Mouse (Mus musculus) lung, embryonic 14.5 days (tissue): ENCODE measurements at regions not wholly inside any gene's neighbourhood (a gene's known extent, or its start where the extent isn't known, plus 50 kb on each side); places are given as distances from the start of the nearest gene placed in this dataset.

Experiments
- ATAC-seq: fragments of 200-750 bp; cut with Nextera tagmentation; 2 replicates; pipeline ENCODE4 v1.8.0; 2017; ENCODE audit warnings: mild to moderate bottlenecking, moderate TSS enrichment, moderate library complexity; ENCODE audit not compliant: insufficient read depth
- DNase-seq: peaks from one replicate; pipeline ENCODE4 v3.0.0-alpha.2; 2015
- H3K27ac ChIP-seq: fragments of 300-500 bp; sonication (generic); 2 replicates; pipeline ENCODE4 v1.5.1; 2014; ENCODE audit warnings: low read depth, mild to moderate bottlenecking, moderate library complexity
- H3K27me3 ChIP-seq: fragments of 300-500 bp; sonication (generic); 2 replicates; pipeline ENCODE4 v1.6.1; 2014; ENCODE audit warnings: low read length, control low read depth; ENCODE audit not compliant: insufficient read depth
- H3K36me3 ChIP-seq: fragments of 300-500 bp; sonication (generic); 2 replicates; pipeline ENCODE4 v1.6.1; 2014; ENCODE audit warnings: control low read depth; ENCODE audit not compliant: insufficient read depth
- H3K4me1 ChIP-seq: fragments of 300-500 bp; sonication (generic); 2 replicates; pipeline ENCODE4 v1.6.1; 2014; ENCODE audit warnings: antibody characterized with exemption, control low read depth; ENCODE audit not compliant: insufficient read depth
- H3K4me2 ChIP-seq: fragments of 300-500 bp; sonication (generic); 2 replicates; pipeline ENCODE4 v1.6.1; 2014; ENCODE audit warnings: mild to moderate bottlenecking
- H3K4me3 ChIP-seq: fragments of 300-500 bp; sonication (generic); 2 replicates; pipeline ENCODE4 v1.5.1; 2014; ENCODE audit warnings: low read depth, low read length
- H3K9ac ChIP-seq: fragments of 300-500 bp; sonication (generic); 2 replicates; pipeline ENCODE4 v1.6.1; 2014
- H3K9me3 ChIP-seq: fragments of 300-500 bp; sonication (generic); 2 replicates; pipeline ENCODE4 v1.6.1; 2016; ENCODE audit warnings: low read depth, low read length, control low read depth
- CTCF ChIP-seq: IDR thresholded peaks from 2 replicates; pipeline ENCODE4 v1.5.1; 2016; ENCODE audit warnings: antibody characterized with exemption, low read depth
- WGBS: fragments of 180-500 bp; shearing (Covaris S2); extraction: QIAGEN DNeasy Blood & Tissue Kit; methylation state at CpG from one replicate; pipeline ENCODE4 v1.1.7; 2014; 5-methylcytosine and 5-hydroxymethylcytosine counted together

GRCm38 (mm10) chr17:72782775-72783174, 53.5 kb upstream of the Ypel5 start:
- ATAC-seq (no peak), DNase-seq (peak; percentile 11)
- Histone ChIP-seq H3K4me1 (no peaks in the 10 kb centered on the region), H3K27ac (no peak overlapping the region), H3K9me3 (no peaks in the 10 kb centered on the region), H3K27me3 (no peaks in the 10 kb centered on the region), H3K9ac (no peak overlapping the region), H3K4me2 (no peak overlapping the region), H3K4me3 (no peak overlapping the region), H3K36me3 (no peaks in the 10 kb centered on the region)
- WGBS, result 53% methylated on average over 7 of the region's 7 CpGs
- no peak for TF ChIP-seq CTCF

- Histone ChIP-seq H3K36me3 (no peaks in the 10 kb centered on the region), H3K4me2 (no peak overlapping the region), H3K9me3 (no peaks in the 10 kb centered on the region), H3K4me1 (no peaks in the 10 kb centered on the region), H3K27ac (no peak overlapping the region), H3K9ac (no peak overlapping the region), H3K27me3 (no peaks in the 10 kb centered on the region), H3K4me3 (no peak overlapping the region)
- peak; percentile 89 for TF ChIP-seq CTCF
- DNase-seq, result peak; percentile 85
- WGBS, result 18% methylated on average over 6 of the region's 6 CpGs
- no peak for ATAC-seq
These were observed 54.5 kb upstream of the Ypel5 start for GRCm38 (mm10) chr17:72781786-72782185.

- TF ChIP-seq CTCF, result no peak
- ATAC-seq (no peak), DNase-seq (no peak)
- H3K4me1 ChIP-seq, result no peaks in the 10 kb centered on the region
- H3K4me2 ChIP-seq, result no peak overlapping the region
- no peak overlapping the region for H3K27ac ChIP-seq
- no peaks in the 10 kb centered on the region for H3K9me3 ChIP-seq
- WGBS, result 57% methylated on average over 4 of the region's 4 CpGs
- H3K36me3 ChIP-seq, result no peaks in the 10 kb centered on the region
- H3K27me3 ChIP-seq, result no peaks in the 10 kb centered on the region
- H3K4me3 ChIP-seq, result no peak overlapping the region
- H3K9ac ChIP-seq, result no peak overlapping the region
These were observed 68.0 kb upstream of the Ypel5 start for GRCm38 (mm10) chr17:72768266-72768665.

GRCm38 (mm10) chr17:72760937-72761336, 75.3 kb upstream of the Ypel5 start:
- no peaks in the 10 kb centered on the region for H3K9me3 ChIP-seq
- no peaks in the 10 kb centered on the region for H3K4me1 ChIP-seq
- no peaks in the 10 kb centered on the region for H3K27me3 ChIP-seq
- 74% methylated on average over 3 of the region's 3 CpGs for WGBS
- no peak overlapping the region for H3K4me3 ChIP-seq
- H3K36me3 ChIP-seq, result no peaks in the 10 kb centered on the region
- H3K4me2 ChIP-seq, result no peak overlapping the region
- no peak for ATAC-seq
- DNase-seq, result no peak
- TF ChIP-seq CTCF, result no peak
- H3K27ac ChIP-seq, result no peak overlapping the region
- no peak overlapping the region for H3K9ac ChIP-seq

GRCm38 (mm10) chr17:72746411-72746810, 89.8 kb upstream of the Ypel5 start:
- no peaks in the 10 kb centered on the region for H3K4me1 ChIP-seq
- no peak for TF ChIP-seq CTCF
- no peak overlapping the region for H3K27ac ChIP-seq
- ATAC-seq (no peak), DNase-seq (no peak)
- no peaks in the 10 kb centered on the region for H3K36me3 ChIP-seq
- H3K4me3 ChIP-seq, result no peak overlapping the region
- 61% methylated on average over 4 of the region's 4 CpGs for WGBS
- no peaks in the 10 kb centered on the region for H3K9me3 ChIP-seq
- H3K27me3 ChIP-seq, result no peaks in the 10 kb centered on the region
- H3K9ac ChIP-seq, result no peak overlapping the region
- H3K4me2 ChIP-seq, result no peak overlapping the region

GRCm38 (mm10) chr17:72733006-72733405, 103.2 kb upstream of the Ypel5 start:
- Histone ChIP-seq H3K27ac (no peak overlapping the region), H3K9ac (no peak overlapping the region), H3K9me3 (no peaks in the 10 kb centered on the region), H3K4me2 (no peak overlapping the region), H3K4me3 (no peak overlapping the region), H3K27me3 (no peaks in the 10 kb centered on the region), H3K4me1 (no peaks in the 10 kb centered on the region), H3K36me3 (no peaks in the 10 kb centered on the region)
- TF ChIP-seq CTCF, result no peak
- ATAC-seq (no peak), DNase-seq (no peak)
- WGBS, result 94% methylated on average over 1 of the region's 1 CpGs

- Histone ChIP-seq H3K9ac (no peak overlapping the region), H3K9me3 (no peaks in the 10 kb centered on the region), H3K4me2 (no peak overlapping the region), H3K4me1 (no peaks in the 10 kb centered on the region), H3K27ac (no peak overlapping the region), H3K36me3 (no peaks in the 10 kb centered on the region), H3K27me3 (no peaks in the 10 kb centered on the region), H3K4me3 (no peak overlapping the region)
- 79% methylated on average over 6 of the region's 6 CpGs for WGBS
- TF ChIP-seq CTCF, result no peak
- DNase-seq (no peak), ATAC-seq (no peak)
These were observed 104.6 kb upstream of the Ypel5 start for GRCm38 (mm10) chr17:72731691-72732090.

- Histone ChIP-seq H3K9ac (no peak overlapping the region), H3K4me3 (no peak overlapping the region), H3K27ac (no peak overlapping the region), H3K36me3 (no peaks in the 10 kb centered on the region), H3K9me3 (no peaks in the 10 kb centered on the region), H3K4me2 (no peak overlapping the region), H3K27me3 (no peaks in the 10 kb centered on the region), H3K4me1 (no peaks in the 10 kb centered on the region)
- TF ChIP-seq CTCF, result no peak
- WGBS, result 61% methylated on average over 5 of the region's 5 CpGs
- DNase-seq (no peak), ATAC-seq (no peak)
These were observed 105.1 kb upstream of the Ypel5 start for GRCm38 (mm10) chr17:72731175-72731574.
